Mouse (Mus musculus): ENCODE results near the gene Zbtb44. TPM values are rescaled to one million over a fixed set of nuclear protein-coding genes. Genes with fewer than 3 reads are reported as not detected.

Zbtb44 gene
- polyA plus RNA-seq, 1 experiment from 2014 or later = 7.1 TPM

- Histone ChIP-seq H3K4me2 (replicated peaks) (no peak overlapping the region), H3K36me3 (no peaks in the 10 kb centered on the region), H3K9ac (replicated peaks) (no peak overlapping the region), H3K27ac (replicated peaks) (no peak overlapping the region), H3K27me3 (no peaks in the 10 kb centered on the region), H3K4me1 (no peaks in the 10 kb centered on the region; the same call in 1 of the 2 replicates), H3K9me3 (no peaks in the 10 kb centered on the region), H3K4me3 (no peak overlapping the region)
- 81% methylated on average over 5 of the region's 5 CpGs for WGBS
- ATAC-seq (ENCODE audit: low FRiP score, low read depth) = no peak
These were observed 89.0 kb downstream of the Zbtb44 start for GRCm38 (mm10) chr9:31119405-31119804.

- H3K4me3 ChIP-seq = no peak overlapping the region
- H3K27me3 ChIP-seq = no peaks in the 10 kb centered on the region
- no peaks in the 10 kb centered on the region for H3K9me3 ChIP-seq
- no peak overlapping the region for H3K27ac ChIP-seq (replicated peaks)
- no peak overlapping the region for H3K4me2 ChIP-seq (replicated peaks)
- 73% methylated on average over 11 of the region's 11 CpGs for WGBS
- no peak overlapping the region for H3K9ac ChIP-seq (replicated peaks)
- H3K36me3 ChIP-seq = no peaks in the 10 kb centered on the region
- no peak for ATAC-seq (ENCODE audit: low FRiP score, low read depth)
- H3K4me1 ChIP-seq = no peaks in the 10 kb centered on the region; the same call in 1 of the 2 replicates
These were observed 89.6 kb downstream of the Zbtb44 start for GRCm38 (mm10) chr9:31119882-31120532.

GRCm38 (mm10) chr9:31120533-31120915 lies 90.1 kb downstream of the Zbtb44 start:
- H3K9ac ChIP-seq (replicated peaks) = no peak overlapping the region
- no peak overlapping the region for H3K27ac ChIP-seq (replicated peaks)
- no peaks in the 10 kb centered on the region; the same call in 1 of the 2 replicates for H3K4me1 ChIP-seq
- no peaks in the 10 kb centered on the region for H3K27me3 ChIP-seq
- no peak overlapping the region for H3K4me2 ChIP-seq (replicated peaks)
- H3K36me3 ChIP-seq = no peaks in the 10 kb centered on the region
- H3K4me3 ChIP-seq = no peak overlapping the region
- WGBS = 68% methylated on average over 4 of the region's 4 CpGs
- H3K9me3 ChIP-seq = no peaks in the 10 kb centered on the region
- ATAC-seq (ENCODE audit: low FRiP score, low read depth) = no peak

GRCm38 (mm10) chr9:31122464-31123030 lies 92.1 kb downstream of the Zbtb44 start:
- H3K36me3 ChIP-seq = no peaks in the 10 kb centered on the region
- H3K27ac ChIP-seq (replicated peaks) = no peak overlapping the region
- H3K4me3 ChIP-seq = no peak overlapping the region
- H3K4me2 ChIP-seq (replicated peaks) = no peak overlapping the region
- WGBS = 73% methylated on average over 13 of the region's 13 CpGs
- no peaks in the 10 kb centered on the region for H3K27me3 ChIP-seq
- H3K4me1 ChIP-seq = no peaks in the 10 kb centered on the region; the same call in 1 of the 2 replicates
- H3K9ac ChIP-seq (replicated peaks) = no peak overlapping the region
- H3K9me3 ChIP-seq = no peaks in the 10 kb centered on the region
- ATAC-seq (ENCODE audit: low FRiP score, low read depth) = no peak

Other genes with a start within 250 kb of the Zbtb44 start
- 8.8 and 9.2 TPM in 2 replicates for gene Adamts15, start 108.2 kb upstream of the Zbtb44 start, polyA plus RNA-seq (2016; fragmentation: Nextera tagmentation; extraction: Ambion mirVana)
- 1.1 TPM in 2 replicates for gene Adamts8, start 88.1 kb upstream of the Zbtb44 start, polyA plus RNA-seq (2016; fragmentation: Nextera tagmentation; extraction: Ambion mirVana)
- 0.35 and 1.0 TPM in 2 replicates for gene St14, start 101.2 kb downstream of the Zbtb44 start, polyA plus RNA-seq (2016; fragmentation: Nextera tagmentation; extraction: Ambion mirVana)
- 252 and 255 TPM in 2 replicates for gene Aplp2, start 181.2 kb downstream of the Zbtb44 start, polyA plus RNA-seq (2016; fragmentation: Nextera tagmentation; extraction: Ambion mirVana)
- gene Prdm10, start 249.9 kb downstream of the Zbtb44 start, polyA plus RNA-seq (2016; fragmentation: Nextera tagmentation; extraction: Ambion mirVana) = 10.1 and 10.2 TPM in 2 replicates